Mouse (Mus musculus) spleen, adult 18-20 months (tissue): Measurements from ENCODE around the gene Tfb2m.

Experiments
- DNase-seq, 2 experiments: peaks; one replicate each; pipeline ENCODE4 v3.0.0; 2022; ENCODE audit warnings: mixed read lengths in 2 of 2

Tfb2m gene

GRCm38 (mm10) chr1:179492908-179493307 is 53.2 kb downstream of the Tfb2m start:
- no peak for DNase-seq

- DNase-seq: no peak
These were observed 57.5 kb downstream of the Tfb2m start for GRCm38 (mm10) chr1:179488520-179488919.

- no peak for DNase-seq
These were observed 58.1 kb downstream of the Tfb2m start for GRCm38 (mm10) chr1:179487990-179488389.

GRCm38 (mm10) chr1:179487238-179487637 is 58.8 kb downstream of the Tfb2m start:
- DNase-seq: no peak

- no peak for DNase-seq
These were observed 60.1 kb downstream of the Tfb2m start for GRCm38 (mm10) chr1:179485784-179486540.

- no peak for DNase-seq
These were observed 65.2 kb downstream of the Tfb2m start for GRCm38 (mm10) chr1:179480862-179481261.
